Mouse (Mus musculus): ENCODE measurements at regions not wholly inside any gene's neighbourhood (a gene's known extent, or its start where the extent isn't known, plus 50 kb on each side); places are given as distances from the start of the nearest gene placed in this dataset.
A peak's percentile ranks its signal among the peaks of the same experiment; 100 is the strongest.
"Not testable (repeated sequence)": the region's sequence is repeated elsewhere in the genome, so short reads cannot be mapped to it uniquely, and the experiment has no call there.

GRCm38 (mm10) chr3:157371509-157371908 lies 162.5 kb upstream of the Zranb2 start:
- DNase-seq = no peak
- intact Hi-C loops (cut with DNase I) = no loop called here

GRCm38 (mm10) chr3:157373333-157373732 lies 160.6 kb upstream of the Zranb2 start:
- intact Hi-C loops (cut with DNase I) = no loop called here
- no peak for DNase-seq

GRCm38 (mm10) chr3:157374178-157374577 lies 159.8 kb upstream of the Zranb2 start:
- no peak for DNase-seq
- intact Hi-C loops (cut with DNase I) = no loop called here

GRCm38 (mm10) chr3:157377531-157377930 lies 156.4 kb upstream of the Zranb2 start:
- intact Hi-C loops (cut with DNase I) = no loop called here
- no peak for DNase-seq

GRCm38 (mm10) chr3:157378127-157378526 lies 155.8 kb upstream of the Zranb2 start:
- no peak for DNase-seq
- intact Hi-C loops (cut with DNase I) = no loop called here

GRCm38 (mm10) chr3:157391835-157392234 lies 142.1 kb upstream of the Zranb2 start:
- intact Hi-C loops (cut with DNase I) = no loop called here
- DNase-seq = no peak

GRCm38 (mm10) chr3:157393903-157394302 lies 140.1 kb upstream of the Zranb2 start:
- DNase-seq = no peak
- intact Hi-C loops (cut with DNase I) = no loop called here

GRCm38 (mm10) chr3:157399909-157400308 lies 134.1 kb upstream of the Zranb2 start:
- intact Hi-C loops (cut with DNase I) = no loop called here
- DNase-seq = no peak

GRCm38 (mm10) chr3:157404054-157404453 lies 129.9 kb upstream of the Zranb2 start:
- intact Hi-C loops (cut with DNase I) = no loop called here
- DNase-seq = no peak

- DNase-seq; intact Hi-C loops (cut with DNase I): not testable (repeated sequence)
Observed at GRCm38 (mm10) chr3:157423447-157423846, 110.5 kb upstream of the Zranb2 start.

- intact Hi-C loops (cut with DNase I) = no loop called here
- no peak for DNase-seq
Observed at GRCm38 (mm10) chr3:157426720-157427119, 107.2 kb upstream of the Zranb2 start.

- intact Hi-C loops (cut with DNase I) = loop anchor here (5.0 kb wide), 3 partner anchors 227 to 967 kb away; partner anchors contain the start of gene Negr1
- DNase-seq = peak; percentile 14
Observed at GRCm38 (mm10) chr3:157449794-157450193, 84.2 kb upstream of the Zranb2 start.

- intact Hi-C loops (cut with DNase I) = no loop called here
- DNase-seq = no peak
Observed at GRCm38 (mm10) chr3:157471600-157471999, 62.4 kb upstream of the Zranb2 start.

GRCm38 (mm10) chr3:157472674-157473073 lies 61.3 kb upstream of the Zranb2 start:
- intact Hi-C loops (cut with DNase I) = no loop called here
- no peak for DNase-seq

- intact Hi-C loops (cut with DNase I) = no loop called here
- no peak for DNase-seq
Observed at GRCm38 (mm10) chr3:157477731-157478130, 56.2 kb upstream of the Zranb2 start.

Measured in left cerebral cortex, postnatal 4 days (tissue).